Mouse (Mus musculus) bone marrow macrophage, adult 2 months (primary cell): ENCODE measurements at regions not wholly inside any gene's neighbourhood (a gene's known extent, or its start where the extent isn't known, plus 50 kb on each side); places are given as distances from the start of the nearest gene placed in this dataset.

Experiments
- CTCF ChIP-seq: IDR thresholded peaks from 2 replicates; pipeline ENCODE4 v1.5.1; 2012; ENCODE audit warnings: low read depth, mild to moderate bottlenecking, low read length, moderate library complexity
- POLR2A ChIP-seq: IDR thresholded peaks from 2 replicates; pipeline ENCODE4 v1.6.1; 2012; ENCODE audit warnings: mild to moderate bottlenecking, low read depth, low read length, borderline replicate concordance

GRCm38 (mm10) chr10:56899640-56900274, 522.6 kb downstream of the Gja1 start:
- TF ChIP-seq CTCF (no peak), POLR2A (no peak)
